Mouse (Mus musculus) erythroblast, embryonic 14.5 days (primary cell): Measurements from ENCODE around the gene Mettl24.

Source experiments
- GATA1 ChIP-seq: IDR thresholded peaks from 2 replicates; pipeline ENCODE4 v1.6.1; 2012; ENCODE audit warnings: low read length, inconsistent platforms, mixed read lengths
- TAL1 ChIP-seq: IDR thresholded peaks from 3 replicates; pipeline ENCODE4 v1.6.1; 2012; ENCODE audit warnings: low read length, inconsistent platforms, mixed read lengths

DNA sequence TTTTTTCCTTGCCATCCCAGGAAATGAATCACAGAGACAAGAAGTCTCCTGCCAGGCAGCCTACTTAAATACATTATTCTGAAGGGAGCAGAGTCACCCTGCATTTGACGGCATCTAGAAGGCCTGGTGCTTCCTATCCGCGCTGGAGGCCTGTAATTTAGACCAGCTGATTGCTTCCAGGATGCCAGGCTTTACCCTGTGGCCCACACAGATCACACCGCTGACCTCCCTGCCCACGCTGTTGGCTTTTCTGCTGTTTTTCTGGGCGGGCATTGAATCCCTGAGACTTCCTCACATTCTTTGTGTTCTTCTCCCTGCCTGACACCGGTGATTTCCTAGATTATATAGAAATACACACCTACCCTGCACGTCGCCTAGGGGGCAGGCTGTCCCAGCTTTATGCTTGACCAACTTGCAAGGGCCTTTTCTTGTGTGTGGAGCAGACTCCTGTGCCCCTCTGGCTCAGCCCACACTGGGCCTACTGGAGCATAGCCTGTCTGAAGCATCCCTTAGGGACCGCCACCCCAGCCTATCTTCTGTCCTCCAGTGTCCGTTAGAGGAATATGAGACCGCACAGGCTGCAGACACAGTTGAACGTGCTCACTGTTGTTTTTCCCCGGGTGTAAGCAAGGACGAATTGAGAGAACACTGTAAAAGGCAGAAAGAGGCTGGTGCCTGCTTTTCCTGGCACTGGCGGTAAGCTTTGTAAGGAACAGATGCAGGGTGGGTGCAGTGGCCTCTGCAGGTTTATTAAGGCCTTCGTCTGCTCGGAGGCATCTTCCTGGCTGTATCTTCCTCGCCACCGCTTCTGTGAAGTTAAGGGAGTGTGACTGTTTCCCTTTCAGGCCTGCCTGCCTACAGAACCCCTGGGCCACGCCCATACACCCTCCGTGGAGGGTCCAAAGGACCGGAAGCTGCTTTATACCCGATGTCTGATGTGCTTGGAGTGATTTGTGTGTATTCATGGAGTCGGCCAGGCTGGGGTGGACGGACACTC, 44.0 kb upstream of the Mettl24 start:
- TF ChIP-seq GATA1 (no peak), TAL1 (no peak)
